Mouse (Mus musculus): ENCODE measurements at regions not wholly inside any gene's neighbourhood (a gene's known extent, or its start where the extent isn't known, plus 50 kb on each side); places are given as distances from the start of the nearest gene placed in this dataset.
"Not testable (repeated sequence)": the region's sequence is repeated elsewhere in the genome, so short reads cannot be mapped to it uniquely, and the experiment has no call there.

GRCm38 (mm10) chr8:8919040-8919439 is 228.7 kb upstream of the Arglu1 start:
- DNase-seq, result no peak

DNA sequence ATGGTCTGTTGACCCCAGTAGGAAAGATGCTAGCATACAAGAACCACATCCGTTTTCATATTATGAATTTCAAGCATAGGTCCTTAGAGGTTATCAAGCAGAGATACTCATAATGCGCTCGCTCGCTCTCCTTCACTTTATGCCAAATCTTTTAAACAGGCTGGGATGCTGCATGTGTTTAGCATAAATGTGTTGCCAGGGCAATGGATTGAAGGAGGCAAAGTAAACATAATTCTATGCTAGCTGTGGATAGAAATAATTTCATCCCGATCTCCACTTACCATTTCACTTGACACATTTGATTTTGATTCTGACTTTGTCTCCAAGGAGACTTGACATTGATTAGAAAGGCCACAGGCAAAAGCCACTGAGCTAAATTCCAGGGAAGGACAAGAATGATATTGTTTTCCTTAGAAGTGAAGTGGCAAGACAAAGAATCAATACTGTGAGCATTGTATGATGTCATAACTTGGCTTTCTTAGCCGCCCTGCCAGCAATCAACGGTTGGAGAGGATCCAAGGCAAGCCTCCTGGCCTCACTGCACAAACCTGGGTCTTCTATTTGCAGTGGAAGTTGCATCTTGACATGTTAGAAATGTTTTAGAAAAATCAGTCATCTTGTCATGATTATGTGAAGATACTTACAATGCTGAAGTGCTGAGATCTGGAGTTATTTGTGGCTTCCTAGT is 217.3 kb upstream of the Arglu1 start:
- DNase-seq, result no peak

DNA sequence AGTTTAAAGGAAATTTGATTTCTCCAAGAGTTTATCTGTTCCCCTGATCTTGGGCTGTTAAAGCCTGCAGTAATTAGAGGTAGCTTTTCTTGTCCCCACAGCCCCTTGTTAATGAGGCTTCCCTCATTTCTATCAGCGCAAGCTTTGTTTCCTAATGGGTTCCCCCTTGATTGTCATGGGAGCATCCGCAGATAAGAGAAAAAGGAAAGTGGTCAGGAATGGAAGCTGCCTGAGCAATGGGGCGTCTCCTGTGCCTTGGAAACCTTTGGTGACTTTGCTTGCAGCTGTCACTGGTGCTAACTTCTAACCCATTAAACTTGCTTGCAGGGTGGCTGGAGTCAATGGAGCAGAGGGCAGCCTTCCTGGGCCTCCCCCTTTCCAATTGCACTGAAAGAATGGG is 202.7 kb upstream of the Arglu1 start:
- DNase-seq, result no peak

DNA sequence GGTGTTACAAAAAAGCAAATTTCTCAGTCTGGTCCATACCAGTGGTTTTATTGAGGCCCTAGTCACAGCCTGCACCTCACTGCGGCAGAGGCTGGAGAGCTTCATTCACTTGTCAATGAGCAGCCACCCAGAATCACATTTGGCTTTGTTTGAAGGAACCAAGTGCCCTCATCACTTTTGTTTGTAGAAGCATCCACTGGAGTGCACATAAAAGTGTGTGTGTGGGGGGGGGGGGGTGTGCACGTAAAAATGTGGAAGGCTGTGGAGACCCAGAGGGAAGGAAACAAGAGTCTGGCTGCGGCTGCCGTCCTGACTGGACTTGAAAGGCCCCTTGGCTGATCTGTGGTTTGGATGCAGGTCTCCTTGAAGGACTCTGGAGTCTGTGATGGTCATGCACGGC is 187.0 kb upstream of the Arglu1 start:
- no peak for DNase-seq

GRCm38 (mm10) chr8:8876879-8877278 is 186.6 kb upstream of the Arglu1 start:
- no peak for DNase-seq

- DNase-seq, result no peak
Measured at GRCm38 (mm10) chr8:8876469-8876868, 186.1 kb upstream of the Arglu1 start.

DNA sequence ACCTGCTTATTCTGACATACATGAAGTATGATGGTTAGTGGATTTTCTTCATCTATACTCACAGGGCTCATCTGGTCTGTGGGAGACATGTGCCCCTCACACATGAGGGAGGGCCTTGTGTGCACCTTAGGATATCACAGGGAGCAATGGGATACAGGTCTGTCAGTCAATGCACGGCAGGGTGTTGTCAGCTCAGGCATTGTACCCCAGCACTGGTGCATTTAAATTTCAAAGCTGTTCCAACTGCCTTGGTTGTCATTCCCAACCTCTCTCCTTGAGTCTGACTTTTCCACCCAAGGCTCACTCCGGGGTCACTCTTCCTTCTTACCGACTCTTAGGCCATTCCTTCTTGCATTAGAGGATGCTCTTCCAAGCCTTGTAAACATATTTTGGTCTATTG is 181.6 kb upstream of the Arglu1 start:
- no peak for DNase-seq

- DNase-seq, result no peak
Measured at GRCm38 (mm10) chr8:8871039-8871438, 180.7 kb upstream of the Arglu1 start.

GRCm38 (mm10) chr8:8870487-8870886 is 180.2 kb upstream of the Arglu1 start:
- DNase-seq, result no peak

- DNase-seq, result no peak
Measured at GRCm38 (mm10) chr8:8869338-8869737, 179.0 kb upstream of the Arglu1 start.

DNA sequence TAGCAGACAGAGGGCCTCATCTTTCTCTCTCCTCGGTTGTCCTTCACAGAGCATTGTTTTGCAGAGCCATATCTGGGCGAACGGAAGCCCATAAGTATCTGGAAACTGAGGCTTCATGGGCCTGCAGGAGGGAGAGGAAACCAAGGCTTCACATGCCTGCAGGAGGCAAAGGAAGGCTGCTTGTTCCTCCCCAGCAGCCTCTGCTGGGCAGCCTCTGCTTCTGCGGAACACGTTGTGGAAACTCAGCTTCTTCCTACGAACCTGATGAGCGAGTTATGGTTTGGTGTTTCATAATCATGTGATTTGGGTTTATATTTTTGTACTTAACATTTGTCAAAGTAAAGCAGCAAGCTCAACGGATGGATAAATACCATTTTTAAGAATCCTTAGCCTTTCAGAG is 177.6 kb upstream of the Arglu1 start:
- DNase-seq, result no peak

GRCm38 (mm10) chr8:8867126-8867777 is 176.9 kb upstream of the Arglu1 start:
- DNase-seq, result no peak

- no peak for DNase-seq
Measured at GRCm38 (mm10) chr8:8862767-8863166, 172.4 kb upstream of the Arglu1 start.

DNA sequence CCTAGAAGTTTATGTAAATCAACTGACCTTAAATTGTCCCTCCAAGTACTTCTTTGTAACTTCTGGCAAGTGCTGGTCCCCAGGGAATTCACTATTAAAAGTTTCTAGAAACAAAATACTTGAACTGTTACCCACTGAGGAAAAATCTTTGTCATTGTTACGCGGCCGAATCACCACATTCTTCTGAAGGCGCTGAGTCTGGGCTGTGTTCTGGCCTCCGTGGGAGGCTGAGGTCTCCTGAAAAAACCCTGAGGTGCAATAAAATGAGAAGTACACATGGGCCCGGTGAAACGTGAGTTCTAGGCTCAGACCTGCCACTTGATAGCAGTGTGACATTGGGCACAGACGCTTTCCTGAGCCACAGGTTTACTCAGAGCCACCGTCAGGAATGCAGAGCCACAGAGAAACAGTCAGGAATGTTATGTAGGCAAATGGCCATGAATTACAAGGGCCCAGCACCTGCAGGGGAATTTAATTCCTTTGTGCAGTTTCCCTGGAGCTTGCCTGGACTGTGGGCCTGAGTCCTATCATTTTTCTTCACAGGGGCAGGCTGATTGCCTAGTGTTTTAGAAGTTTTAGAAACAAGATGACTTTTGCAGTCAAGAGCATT is 171.1 kb upstream of the Arglu1 start:
- no peak for DNase-seq

DNA sequence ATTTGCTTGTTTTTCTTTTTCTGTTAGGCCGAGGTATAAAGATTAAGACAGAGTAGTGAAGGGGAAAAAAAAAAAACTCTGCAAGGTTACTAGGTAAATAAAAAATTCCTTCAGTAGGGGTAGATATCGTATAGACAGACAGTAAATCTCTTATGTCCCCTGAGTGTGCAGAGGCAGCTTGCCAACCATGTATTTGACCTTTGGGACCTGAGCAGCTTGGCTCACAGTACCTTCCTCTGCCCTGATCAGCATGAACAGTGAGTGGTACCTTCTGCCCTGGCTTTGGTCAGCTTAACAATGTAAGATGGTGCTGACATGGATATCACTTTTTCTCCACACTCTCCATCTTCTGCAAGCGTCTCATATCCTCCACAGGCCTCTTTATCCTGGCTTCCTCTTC is 168.3 kb upstream of the Arglu1 start:
- DNase-seq, result no peak

GRCm38 (mm10) chr8:8852656-8853366 is 162.5 kb upstream of the Arglu1 start:
- DNase-seq, result no peak

DNA sequence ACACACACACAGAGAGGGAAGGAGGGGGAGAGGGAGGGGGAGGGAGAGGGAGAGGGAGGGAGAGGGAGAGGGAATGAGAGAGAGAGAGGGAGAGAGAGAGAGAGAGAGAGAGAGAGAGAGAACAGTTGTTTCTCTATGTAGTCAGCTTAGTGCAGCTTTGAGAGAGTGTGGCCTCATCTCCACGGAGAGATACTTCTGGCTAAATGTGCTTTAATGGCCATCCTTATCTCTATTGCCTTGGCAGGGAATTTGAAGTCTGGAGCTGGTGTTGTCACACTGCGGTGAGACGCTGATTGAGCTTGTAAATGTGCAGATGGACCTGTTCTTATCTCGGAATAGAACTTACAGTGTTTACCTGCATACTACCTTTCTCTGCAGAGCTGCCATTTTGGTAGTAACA is 160.9 kb upstream of the Arglu1 start:
- DNase-seq, result no peak

GRCm38 (mm10) chr8:8850766-8851165 is 160.4 kb upstream of the Arglu1 start:
- no peak for DNase-seq

DNA sequence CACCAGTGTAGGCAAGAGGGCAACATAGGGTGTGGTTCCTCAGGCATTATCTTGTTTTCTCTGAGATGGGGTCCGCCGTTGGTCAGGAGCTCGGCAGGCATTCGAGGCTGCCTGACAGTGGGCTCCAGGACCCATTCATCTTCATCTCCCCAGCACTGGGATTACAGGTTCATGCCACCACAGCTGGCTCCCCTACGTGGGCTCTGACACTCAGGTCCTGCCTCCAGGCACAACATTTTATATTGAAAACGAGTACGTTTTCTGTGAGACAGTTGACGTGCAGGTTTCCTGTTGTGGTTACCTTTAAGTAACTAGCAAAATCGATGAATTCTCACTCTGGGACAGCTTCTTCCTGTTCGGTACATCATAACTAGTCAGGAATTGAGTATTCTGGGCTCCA is 157.3 kb upstream of the Arglu1 start:
- no peak for DNase-seq

DNA sequence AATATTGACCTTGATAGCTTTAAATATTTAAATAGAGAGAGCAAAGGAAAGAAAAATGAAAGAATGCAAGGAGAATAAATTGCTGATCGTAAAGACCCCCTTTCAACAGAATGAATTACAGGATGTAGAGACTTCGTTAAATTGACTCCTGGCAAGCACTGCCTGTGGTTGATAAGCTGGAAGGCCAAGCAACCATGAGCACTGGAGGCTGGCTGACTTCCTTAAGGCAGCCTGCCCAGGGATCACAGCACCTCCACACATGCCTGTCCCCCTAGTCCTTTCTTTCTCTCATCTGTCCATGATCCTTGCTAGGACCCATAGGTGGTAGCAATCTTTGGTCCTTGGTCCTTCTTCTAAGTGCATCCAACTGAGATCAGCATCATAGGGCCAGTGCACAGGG is 152.0 kb upstream of the Arglu1 start:
- DNase-seq, result no peak

DNA sequence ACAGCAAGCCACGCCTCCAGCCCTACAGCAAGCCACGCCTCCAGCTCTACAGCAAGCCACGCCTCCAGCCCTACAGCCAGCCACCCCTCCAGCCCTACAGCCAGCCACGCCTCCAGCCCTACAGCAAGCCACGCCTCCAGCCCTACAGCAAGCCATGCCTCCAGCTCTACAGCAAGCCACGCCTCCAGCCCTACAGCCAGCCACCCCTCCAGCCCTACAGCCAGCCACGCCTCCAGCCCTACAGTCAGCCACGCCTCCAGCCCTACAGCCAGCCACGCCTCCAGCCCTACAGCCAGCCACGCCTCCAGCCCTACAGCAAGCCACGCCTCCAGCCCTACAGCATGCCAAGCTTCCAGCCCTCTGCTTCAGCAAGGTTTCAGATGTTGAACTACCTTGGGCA is 145.8 kb upstream of the Arglu1 start:
- DNase-seq, result not testable (repeated sequence)

DNA sequence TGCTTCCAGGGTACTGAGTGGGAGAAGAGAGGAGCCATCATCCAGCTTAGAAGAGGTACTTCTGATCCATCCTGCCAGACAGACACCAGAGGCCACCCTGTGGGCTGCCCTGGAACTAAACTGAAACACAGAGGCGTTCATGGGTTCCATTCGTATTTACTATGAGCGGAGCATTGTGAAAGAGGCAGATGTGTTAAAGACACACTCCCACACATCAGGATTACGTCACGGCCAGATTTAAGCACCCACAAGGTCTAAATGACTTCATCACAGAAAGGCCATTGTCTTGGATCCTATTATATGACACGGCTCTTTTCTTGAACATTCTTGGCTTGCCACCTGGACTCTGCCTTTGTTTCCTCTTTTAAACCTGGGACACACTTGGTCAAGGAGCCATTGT is 141.0 kb upstream of the Arglu1 start:
- DNase-seq, result no peak

- no peak for DNase-seq
Measured at GRCm38 (mm10) chr8:8829230-8829629, 138.9 kb upstream of the Arglu1 start.

DNA sequence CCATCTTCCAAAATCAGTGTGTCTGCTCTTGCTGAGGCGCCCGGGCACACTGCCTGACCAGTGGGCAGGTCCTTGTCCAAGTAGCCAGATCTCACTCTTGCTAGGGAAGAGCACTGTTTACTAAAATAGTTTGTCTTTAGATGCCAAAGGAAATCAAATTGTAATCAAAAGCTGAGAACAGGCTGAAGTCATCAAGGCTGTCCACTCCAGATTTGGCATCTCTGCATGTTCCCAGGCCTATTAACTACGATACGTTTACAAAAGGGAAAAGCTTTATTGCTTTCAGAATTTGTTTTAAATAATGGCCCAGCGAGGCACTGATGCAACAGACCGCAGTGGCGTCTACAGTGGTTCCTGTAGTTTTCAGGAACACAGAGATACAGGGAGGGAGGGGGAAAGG is 137.2 kb upstream of the Arglu1 start:
- no peak for DNase-seq
